Mouse (Mus musculus): ENCODE data around the gene Col8a2.

The Col8a2 gene

DNA sequence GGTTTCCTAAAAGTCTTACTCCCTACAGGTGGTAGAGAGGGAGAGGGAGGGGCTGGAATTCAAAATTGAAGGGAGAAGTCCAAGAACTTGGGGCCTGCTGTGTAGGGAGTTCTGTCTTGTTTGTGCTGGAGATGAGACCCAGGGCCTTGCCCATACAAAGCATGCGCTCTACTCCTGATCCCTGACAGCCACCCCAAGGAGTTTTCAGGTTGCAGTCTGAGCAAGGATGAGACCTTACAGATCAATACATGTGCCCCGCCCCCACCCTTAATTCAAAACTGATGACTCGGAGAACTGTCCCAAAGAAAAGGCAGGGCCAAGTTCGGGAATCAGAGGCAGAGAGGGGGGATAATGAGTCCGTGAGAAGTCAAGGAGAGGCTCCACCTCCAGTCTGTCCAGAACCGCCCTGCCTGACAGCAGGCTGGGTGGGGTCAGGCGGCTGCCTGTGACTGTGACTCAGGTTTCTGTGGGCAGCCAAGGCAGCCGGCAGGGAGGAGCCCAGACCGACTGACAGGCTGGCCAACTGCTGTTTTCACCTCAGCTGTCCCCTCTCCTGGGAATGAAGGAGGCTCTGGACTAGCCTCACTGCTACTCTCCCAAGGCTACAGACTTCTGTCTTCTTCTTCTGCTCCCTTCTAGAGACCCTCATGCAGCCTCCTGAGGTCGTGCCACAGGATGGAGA, 25.9 kb upstream of the Col8a2 start:
- DNase-seq (ENCODE audit: low read depth, low spot score) = peak; percentile 97

DNA sequence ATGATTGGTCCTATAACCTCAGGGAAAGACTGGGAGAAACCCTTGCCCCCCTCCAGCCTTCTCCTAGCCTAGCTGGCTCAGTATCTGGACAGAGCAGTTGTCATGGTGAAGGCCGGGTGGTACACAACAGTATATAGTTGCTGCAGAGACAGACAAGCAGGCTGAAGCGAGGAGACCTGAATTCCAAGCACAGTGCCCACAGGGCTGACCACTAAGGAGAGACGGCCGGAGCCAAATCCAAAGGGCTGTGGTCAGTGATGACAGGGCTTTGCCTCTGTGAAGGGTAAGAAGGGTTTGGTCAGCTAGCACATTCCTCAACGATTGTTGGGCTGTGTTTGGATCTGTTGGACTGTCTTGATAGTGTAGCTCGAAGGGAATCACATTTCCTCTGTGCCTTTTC, 25.3 kb upstream of the Col8a2 start:
- DNase-seq (ENCODE audit: low read depth, low spot score) = peak; percentile 97

DNA sequence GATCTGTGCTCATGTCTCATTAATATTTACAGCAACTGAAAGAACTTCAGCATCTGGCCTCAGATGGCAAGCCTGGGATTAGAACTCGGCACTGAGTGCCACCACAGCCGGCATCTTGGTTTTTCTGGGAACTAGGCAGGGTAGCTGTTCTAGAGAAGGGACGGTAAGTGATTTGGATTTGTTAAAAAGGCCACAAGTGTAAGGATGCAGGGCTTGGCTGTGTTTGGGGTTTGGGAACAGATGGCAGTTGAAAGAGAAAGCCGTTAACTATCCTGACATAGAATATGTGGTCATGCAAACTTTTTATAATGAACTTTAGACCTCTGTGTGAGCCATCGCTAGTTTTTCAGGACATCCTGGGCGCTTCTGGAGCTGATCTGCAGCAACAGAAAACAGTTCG, 24.9 kb upstream of the Col8a2 start:
- DNase-seq (ENCODE audit: low read depth, low spot score) = no peak

DNA sequence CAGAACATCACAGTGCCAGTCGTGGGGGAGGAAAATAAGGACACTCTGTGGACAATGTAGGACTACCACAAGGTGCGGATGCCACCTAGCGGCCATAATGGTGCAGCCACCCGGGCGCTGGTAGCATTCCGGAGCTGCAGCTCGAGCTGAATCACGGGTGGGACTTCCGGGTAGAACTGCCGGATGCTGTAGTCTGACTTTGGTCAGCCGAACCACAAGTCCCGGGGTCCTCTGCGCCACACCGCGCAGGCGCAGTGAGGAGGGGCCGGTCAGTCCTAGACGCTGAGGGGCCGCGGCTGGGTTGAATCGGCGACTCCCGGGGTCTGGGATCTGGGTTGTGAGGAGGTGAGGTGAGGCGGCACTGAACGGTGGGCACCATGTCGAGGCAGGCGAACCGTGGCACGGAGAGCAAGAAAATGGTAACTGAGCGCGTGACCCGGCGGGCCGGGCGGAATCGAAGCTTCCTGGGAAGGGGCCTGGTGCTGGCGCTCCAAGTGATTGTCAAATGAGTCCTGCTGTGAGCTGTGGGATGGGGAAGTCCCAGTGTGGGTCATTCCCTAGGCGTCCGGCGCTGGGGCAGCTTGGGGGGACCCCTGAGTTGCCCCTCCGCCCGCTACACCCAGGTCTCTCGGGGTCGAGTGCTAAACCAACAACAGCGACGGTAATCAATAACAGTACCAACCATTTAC, 24.3 kb upstream of the Col8a2 start, which contains the start of gene Trappc3:
Gene Trappc3, plus strand, starts transcription at position 207 of the 689 bp plus-strand sequence.
- peak; percentile 100 for DNase-seq (ENCODE audit: low read depth, low spot score)

DNA sequence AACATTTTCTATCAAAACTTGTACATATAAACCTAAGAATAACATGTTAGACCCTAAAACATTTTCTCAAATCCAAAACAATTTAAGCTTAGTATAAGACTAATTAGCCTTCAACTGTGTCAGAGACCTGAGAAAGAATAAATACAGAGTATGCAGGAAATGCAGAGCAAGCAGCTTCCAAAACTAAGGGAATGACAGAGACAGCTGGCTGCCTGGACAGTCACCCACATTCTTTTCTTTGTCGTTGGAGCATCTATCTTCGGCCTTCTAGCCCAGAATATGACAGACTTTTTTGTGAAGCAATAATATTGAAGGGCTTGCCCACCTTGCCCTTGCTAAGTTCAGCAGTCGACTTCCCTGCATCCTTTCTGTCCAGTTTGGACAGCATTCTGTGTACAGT, 17.3 kb upstream of the Col8a2 start:
- no peak for DNase-seq (ENCODE audit: low read depth, low spot score)

DNA sequence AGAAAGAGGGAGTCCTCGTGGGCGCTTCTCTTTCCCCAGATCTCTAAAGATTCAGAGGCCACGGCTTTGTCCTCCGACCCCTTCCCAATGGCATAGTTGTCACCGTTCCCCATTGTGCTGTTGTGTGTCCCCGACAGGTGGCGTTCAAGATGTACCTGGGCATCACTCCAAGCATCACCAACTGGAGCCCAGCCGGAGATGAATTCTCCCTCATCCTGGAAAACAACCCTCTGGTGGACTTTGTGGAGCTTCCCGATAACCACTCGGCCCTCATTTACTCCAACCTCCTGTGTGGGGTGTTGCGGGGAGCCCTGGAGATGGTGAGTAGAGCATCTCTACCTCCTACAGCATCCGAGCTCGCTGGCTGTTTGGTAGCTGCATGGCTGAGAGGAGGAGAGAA, 12.8 kb upstream of the Col8a2 start:
- no peak for DNase-seq (ENCODE audit: low read depth, low spot score)

DNA sequence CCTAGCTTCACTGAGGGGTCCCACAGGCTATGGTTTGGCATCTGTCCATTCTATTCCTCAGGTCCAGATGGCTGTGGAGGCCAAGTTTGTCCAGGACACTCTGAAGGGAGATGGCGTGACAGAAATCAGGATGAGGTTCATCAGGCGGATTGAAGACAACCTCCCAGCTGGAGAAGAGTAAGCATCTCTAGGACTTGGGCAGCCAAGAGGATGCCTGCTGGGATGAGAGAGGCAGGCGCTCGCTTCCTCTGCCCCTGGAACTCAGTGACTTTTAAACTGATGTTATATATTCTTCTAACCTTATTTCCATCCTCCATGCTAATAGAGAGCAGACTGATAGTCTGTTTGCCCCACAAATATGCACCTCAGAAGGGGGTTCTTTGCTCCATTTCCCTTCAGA, 11.5 kb upstream of the Col8a2 start:
- DNase-seq (ENCODE audit: low read depth, low spot score) = no peak

DNA sequence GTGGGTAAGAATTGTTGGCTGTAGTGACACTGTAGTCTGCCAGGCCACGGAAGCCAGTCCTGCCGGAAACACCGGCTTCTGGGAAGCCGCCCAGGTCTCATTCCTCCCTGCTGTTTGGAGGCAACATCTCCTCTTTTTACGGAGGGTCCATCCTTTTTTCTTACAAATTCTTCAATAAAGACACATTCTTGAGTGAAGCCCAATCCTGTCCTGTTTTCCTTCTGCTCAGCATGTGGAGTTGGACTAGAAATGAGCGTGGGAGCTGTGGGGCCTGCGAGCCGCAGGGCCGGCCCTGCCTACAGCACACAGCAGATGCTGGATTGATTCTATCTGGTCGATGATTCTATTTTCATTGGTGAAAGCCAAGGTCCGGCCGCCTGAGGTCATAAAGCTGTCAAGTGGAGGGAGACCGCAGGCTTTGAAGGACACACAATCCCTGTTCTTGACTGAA, 10.9 kb upstream of the Col8a2 start:
- no peak for DNase-seq (ENCODE audit: low read depth, low spot score)

DNA sequence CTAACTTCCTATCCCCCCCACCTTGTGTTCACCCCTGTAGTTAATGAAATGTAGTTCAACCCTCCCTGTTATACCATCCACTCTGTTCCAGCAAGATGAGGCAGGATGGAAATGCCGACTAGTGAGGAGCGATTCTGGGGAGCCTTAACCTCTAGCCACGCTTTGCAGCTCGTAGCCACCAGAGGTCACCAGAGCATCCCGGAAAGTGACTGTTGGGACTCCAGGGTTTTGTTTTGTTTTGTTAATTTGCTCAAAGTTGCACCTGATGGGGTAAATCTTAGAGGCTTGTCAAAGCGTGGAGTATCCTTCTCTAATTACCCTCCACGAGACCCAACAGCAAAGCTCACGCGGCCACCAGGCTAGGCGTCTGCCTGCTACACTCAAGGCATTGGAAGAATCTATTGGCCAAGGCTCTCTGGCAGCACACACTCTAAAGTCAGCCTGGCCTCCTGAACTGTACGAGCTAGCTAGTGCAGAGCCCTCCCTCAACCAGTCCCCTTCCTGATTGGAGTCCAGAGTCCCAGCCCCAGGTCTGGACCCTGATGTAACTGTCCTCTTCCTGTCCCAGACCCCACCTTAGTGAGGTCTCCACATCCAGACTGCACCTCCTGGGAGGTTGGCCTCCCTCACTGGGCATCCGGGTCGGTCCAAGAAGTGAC, 8.6 kb upstream of the Col8a2 start:
- DNase-seq (ENCODE audit: low read depth, low spot score) = peak; percentile 74

DNA sequence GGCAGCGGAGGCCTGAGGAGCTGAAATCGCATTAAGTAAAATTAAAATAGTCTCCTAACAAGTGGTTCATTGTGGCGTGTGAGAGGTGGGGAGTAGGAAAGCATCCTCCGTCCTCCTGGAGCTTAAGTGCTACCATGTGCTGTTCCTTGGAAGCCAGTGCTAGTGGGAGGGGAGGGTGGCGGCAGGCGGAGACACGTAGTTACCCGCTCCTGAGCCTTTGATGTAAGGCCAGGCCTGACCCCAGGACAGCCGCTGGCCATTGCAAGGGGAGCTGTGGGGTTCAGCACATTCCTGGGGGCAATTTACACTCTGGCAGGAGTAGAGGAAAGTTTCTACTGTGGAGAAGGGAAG, 8.1 kb upstream of the Col8a2 start:
- DNase-seq (ENCODE audit: low read depth, low spot score) = no peak

DNA sequence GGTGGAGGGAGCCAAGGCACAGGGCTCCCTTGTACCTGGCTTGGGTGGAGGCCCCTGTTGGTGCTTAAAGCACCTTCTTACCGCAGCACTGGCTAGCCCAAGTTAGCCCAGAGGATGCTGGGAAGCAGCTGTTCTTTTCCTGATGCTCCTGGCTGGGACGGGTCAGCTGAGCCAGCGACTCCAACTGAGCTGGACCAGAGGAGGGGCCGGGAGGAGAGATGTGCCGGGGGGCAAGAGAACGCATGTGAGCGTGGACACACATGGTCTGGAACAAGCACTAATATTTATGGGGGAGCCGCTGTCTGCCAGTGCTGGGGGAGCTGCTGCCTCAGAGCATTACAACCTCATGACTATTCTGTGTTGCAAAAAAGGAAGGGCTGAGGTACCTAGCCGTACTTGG, 7.6 kb upstream of the Col8a2 start:
- DNase-seq (ENCODE audit: low read depth, low spot score) = no peak

DNA sequence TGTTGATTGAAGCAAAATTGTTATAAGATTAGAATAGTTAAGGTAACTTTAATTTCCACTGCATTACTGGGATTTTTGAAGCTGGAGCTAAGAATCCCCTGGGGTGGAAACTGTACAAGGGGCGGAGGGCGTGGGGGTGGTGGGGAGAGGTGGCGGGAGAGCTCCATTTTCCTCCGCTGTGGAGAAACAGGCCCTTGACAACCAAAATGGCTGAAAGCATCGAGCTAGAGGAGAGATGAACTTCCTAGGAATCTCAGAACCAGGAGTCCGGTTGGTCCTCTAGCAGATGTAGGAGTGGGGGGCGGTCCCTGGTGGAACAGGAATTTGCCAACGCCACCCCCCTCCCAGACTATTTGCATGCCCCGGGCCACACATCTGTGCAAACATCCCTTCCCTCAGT, 4.9 kb upstream of the Col8a2 start:
- no peak for DNase-seq (ENCODE audit: low read depth, low spot score)

DNA sequence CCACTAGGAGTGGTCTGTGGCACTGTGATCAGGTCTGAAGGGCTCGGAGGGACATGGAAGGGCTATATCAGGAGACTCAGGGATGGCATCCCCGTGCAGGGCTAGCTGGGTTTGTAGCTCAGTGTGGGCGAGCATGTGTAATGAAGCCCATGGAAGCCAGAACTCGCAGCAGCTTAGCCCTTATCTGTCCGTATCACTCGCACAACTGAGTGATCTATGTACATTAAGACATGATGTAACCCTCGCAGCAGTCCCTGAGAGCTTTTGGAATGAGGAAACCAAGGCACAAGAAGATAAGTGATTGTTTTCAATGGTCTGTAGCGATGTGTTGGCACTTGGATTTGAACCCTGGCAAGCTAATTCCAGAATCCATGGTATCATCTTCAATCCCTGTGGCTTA, 3.0 kb upstream of the Col8a2 start:
- DNase-seq (ENCODE audit: low read depth, low spot score) = no peak

DNA sequence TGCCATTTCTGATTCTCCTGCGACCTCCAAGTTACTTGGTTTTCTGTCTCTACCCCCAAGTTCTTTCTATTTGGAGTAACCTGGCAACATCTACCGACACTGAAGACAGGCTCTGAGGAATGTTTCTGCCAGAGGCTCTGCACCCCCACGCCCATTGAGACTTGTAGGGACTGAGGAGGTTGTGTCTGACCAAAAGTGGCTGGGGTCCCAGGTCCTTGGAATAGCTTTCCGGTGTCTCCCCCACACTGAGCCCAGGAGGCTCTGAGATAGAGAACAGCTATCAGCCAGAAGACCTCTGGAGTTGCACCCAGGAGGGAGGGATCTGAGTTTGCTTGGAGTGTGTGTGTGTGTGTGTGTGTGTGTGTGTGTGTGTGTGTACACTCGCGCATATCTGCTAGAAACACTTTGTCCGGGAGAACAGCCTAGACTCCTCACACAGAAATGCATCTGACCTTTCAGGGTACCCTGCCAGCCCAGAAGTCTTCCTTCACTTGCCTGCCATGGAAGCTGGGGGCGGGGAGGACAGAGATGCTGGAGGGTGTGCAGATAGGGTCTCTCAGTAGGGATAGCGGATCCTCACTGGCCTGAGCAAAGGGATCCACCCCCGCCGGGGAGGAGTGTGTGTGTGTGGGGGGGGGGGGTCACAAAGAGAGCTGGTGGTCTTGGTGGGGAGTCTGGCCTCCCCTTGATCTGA, 856 bp downstream of the Col8a2 start:
- DNase-seq (ENCODE audit: low read depth, low spot score) = no peak

DNA sequence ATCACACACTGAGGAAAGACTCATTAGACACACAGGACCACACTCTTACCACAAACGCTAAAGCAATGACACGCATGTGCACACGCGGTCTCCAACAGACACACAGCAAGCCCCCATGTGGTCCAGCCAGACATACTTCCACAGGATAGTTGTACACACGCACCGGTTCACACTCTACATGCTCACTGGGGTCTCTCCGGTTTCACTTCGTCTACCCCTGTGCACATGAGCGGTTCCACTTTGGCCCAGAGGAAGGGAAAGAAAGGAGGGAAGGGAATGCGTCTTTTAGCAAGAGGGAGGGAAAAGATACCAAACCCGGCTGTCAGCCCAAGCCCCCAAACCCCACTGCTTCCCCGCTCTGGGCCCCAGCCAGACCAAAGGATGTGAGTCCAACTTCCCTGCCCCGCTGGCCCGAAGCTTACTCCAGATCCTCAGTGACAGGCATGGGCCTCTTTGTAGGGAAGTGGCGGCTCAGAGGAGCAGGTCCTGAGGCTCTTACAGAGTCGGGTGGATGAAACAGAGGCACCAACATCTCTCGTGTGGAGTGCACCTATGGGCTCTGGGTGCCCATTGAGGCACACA, 1.6 kb downstream of the Col8a2 start:
- no peak for DNase-seq (ENCODE audit: low read depth, low spot score)

DNA sequence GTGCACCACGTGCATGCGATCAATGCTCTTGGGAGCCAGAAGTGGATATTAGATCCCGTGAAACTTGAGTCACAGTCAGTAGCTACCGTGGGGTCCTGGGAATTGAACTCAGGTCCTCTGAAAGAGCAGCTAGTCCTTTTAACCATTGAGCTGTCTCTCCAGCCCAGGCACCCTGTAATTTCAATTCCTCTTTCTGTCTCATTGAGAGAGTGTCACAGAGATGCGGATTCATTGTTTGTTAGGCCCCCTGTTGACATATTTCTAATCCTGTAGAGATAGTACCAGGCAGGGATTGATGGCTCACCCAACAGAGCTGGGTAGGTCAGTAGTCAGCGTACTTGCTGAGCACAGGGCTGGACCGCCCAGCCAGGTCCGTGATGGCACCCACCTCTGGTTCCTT, 3.7 kb downstream of the Col8a2 start:
- no peak for DNase-seq (ENCODE audit: low read depth, low spot score)

DNA sequence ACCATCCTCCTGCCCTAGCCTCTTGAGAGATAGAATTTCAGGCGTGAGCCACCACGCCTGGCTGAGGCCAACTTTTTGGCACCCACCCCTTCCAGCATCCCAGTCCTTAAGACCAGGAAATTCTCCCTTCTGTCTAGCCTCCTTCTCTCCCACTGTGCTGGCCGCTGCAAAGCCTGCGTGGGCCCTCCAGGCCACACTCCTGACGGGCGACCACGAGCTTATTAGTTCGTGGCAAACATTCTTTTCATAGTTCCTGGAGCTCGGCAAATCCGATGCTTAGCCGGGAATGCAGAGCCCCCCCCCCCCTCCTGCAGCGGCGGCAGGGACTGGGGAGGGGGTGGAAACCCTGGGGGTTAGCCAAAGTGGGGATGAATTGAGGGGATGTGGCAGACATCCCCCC, 4.6 kb downstream of the Col8a2 start:
- DNase-seq (ENCODE audit: low read depth, low spot score) = peak; percentile 48

DNA sequence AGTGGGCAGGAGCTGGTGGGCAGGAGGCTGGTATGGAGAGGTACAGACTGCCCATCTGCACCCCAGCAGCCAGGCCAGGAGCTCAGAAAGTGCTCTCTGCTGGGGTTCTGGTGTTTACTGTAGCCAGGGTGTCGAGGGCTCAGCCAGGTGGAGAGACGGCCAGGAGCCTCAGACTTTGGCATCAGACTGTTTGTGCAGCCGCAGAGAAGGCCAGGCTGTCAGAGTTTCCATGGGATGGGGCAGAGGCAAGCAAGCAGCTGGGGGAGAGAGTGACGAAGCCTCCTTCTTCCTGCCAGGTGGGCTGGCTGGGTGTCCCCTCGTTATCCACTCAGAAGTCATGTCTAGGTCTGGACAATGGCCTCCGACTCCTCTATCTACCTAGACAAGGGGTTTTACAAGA, 8.6 kb downstream of the Col8a2 start:
- no peak for DNase-seq (ENCODE audit: low read depth, low spot score)

DNA sequence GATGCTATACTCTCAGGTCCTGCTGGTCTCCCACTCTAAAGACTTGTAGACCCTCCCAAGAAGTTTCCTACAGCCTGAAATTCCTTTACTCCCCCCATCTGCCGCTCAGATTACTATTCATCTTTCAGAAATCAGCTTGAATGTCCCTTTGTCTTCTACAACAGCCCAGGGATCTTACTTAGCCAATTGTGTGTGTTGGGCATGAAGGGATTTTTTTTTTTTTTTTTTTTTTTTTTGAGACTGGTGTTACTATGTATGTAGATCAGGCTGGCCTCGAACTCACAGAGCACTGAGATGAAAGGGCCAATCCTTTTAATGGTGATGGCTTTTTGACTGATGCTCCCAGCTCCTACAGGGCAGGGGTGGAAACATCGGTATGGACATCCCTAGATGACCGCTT, 9.3 kb downstream of the Col8a2 start:
- DNase-seq (ENCODE audit: low read depth, low spot score) = no peak

DNA sequence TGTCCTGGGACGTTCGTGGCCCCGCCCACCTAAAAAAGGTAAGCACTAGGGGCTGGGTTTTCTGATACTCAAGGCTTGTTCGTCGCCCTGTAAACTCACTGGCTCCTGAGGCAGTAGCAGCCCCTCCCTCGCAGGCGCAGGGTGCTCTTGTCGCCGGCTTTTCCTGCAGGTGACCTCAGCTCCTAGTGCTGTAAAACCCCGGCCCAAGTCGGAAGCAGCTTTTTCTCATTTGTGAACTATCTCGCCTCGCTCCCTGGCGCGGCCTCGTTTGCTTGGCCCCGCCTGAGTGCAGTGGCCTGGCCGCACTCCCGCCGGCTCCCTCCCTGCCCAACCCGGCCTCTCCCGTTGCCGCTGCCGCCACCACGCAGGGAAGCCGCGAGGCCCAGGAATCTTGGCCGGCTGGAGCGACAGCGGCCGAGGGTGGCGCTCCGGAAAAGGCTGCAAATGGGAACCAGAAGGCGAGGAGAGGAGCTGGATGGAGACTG, 10.1 kb downstream of the Col8a2 start:
- no peak for DNase-seq (ENCODE audit: low read depth, low spot score)

DNA sequence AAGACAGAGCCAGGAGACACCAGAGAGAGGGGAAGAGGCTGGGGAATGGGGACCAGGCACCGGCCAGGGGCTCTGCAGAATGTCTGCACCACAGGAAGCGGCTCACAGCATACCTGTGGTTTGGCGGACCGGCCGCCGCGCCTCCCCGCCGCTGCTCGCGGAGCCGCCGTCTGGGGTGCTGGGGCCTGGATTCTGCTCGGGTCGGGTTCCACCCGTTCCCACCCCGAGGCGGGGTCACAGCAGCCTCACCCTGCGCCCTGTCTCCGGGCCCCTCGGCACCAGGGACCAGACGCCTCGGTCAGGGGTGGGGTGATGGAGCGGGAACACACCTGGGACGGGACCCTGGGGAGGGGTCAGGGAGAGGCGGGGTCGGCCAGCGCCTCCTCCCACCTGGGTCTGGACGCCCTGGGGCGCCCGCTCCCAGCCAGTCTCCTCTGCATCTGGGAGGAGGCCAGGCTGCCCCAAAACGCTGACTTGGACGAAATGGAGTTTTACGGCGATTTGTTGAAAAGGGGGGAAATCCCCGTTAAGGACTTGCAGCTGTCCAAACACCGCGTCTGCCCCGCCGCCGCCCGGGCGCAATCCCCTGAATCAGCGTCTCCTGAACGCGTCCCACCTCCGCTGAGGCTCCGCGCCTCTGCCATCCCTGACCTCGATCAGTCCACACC, 14.5 kb downstream of the Col8a2 start:
- DNase-seq (ENCODE audit: low read depth, low spot score) = peak; percentile 93

Data from 3T3-L1 (cell line).